Mouse (Mus musculus) heart, postnatal 10 days (tissue): ENCODE results near the gene Prdm2. TPM values are rescaled to one million over a fixed set of nuclear protein-coding genes. Genes with fewer than 3 reads are reported as not detected.

Experiments
- DNase-seq, 2 experiments: peaks; one replicate each; pipeline ENCODE4 v3.0.0; 2021
- intact Hi-C: fragments of 180-260 bp; cut with DNase I; formaldehyde crosslinking; loops from one replicate; pipeline ENCODE4 v1.15.1; 2025
- total RNA-seq, 2 experiments: library from RNA; stranded (reverse); gene quantifications; 2 replicates each; pipeline ENCODE4 v1.2.3; 2021

The Prdm2 gene
- total RNA-seq, 2 experiments from 2014 or later = 20.6 to 23.7 TPM

GRCm38 (mm10) chr4:143114232-143114979 lies 98.4 kb downstream of the Prdm2 start:
- intact Hi-C loops = no loop called here
- DNase-seq = no peak

GRCm38 (mm10) chr4:143112985-143113384 lies 99.8 kb downstream of the Prdm2 start:
- peak; percentile 75 to 85 for DNase-seq
- intact Hi-C loops = loop anchor here (1.0 to 2.0 kb wide), 3 partner anchors 48 to 125 kb away; partner anchors contain the start of gene Prdm2

- intact Hi-C loops = loop anchor here (2.0 kb wide), 2 partner anchors 48 to 100 kb away; partner anchors contain the start of gene Prdm2
- no peak for DNase-seq
Observed at GRCm38 (mm10) chr4:143112439-143112838, 100.4 kb downstream of the Prdm2 start.

GRCm38 (mm10) chr4:143111872-143112271 lies 100.9 kb downstream of the Prdm2 start:
- intact Hi-C loops = loop anchor here (2.0 kb wide), 2 partner anchors 49 to 101 kb away; partner anchors contain the start of gene Prdm2
- DNase-seq = no peak

GRCm38 (mm10) chr4:143108552-143108951 lies 104.2 kb downstream of the Prdm2 start:
- no peak for DNase-seq
- intact Hi-C loops = no loop called here

GRCm38 (mm10) chr4:143106971-143107370 lies 105.8 kb downstream of the Prdm2 start:
- intact Hi-C loops = no loop called here
- no peak for DNase-seq

GRCm38 (mm10) chr4:143106566-143106965 lies 106.2 kb downstream of the Prdm2 start:
- intact Hi-C loops = no loop called here
- no peak for DNase-seq

- intact Hi-C loops = no loop called here
- DNase-seq = peak; percentile 45 to 58
Observed at GRCm38 (mm10) chr4:143104739-143105138, 108.1 kb downstream of the Prdm2 start.

GRCm38 (mm10) chr4:143103811-143104210 lies 109.0 kb downstream of the Prdm2 start:
- intact Hi-C loops = no loop called here

GRCm38 (mm10) chr4:143100157-143100556 lies 112.6 kb downstream of the Prdm2 start:
- DNase-seq = peak; percentile 44 to 45
- intact Hi-C loops = no loop called here

More at GRCm38 (mm10) chr4:143103811-143104210, 109.0 kb downstream of the Prdm2 start:
- DNase-seq = no peak

GRCm38 (mm10) chr4:143099288-143100039 lies 113.3 kb downstream of the Prdm2 start:
- intact Hi-C loops = no loop called here

GRCm38 (mm10) chr4:143092082-143092701 lies 120.6 kb downstream of the Prdm2 start:
- intact Hi-C loops = no loop called here
- no peak for DNase-seq

More at GRCm38 (mm10) chr4:143099288-143100039, 113.3 kb downstream of the Prdm2 start:
- DNase-seq = peak in 1 of 2 experiments; percentile 18

- no peak for DNase-seq
- intact Hi-C loops = no loop called here
Observed at GRCm38 (mm10) chr4:143090551-143090950, 122.2 kb downstream of the Prdm2 start.

- peak; percentile 4 to 15 for DNase-seq
- intact Hi-C loops = no loop called here
Observed at GRCm38 (mm10) chr4:143074071-143074765, 138.6 kb downstream of the Prdm2 start.

GRCm38 (mm10) chr4:143071791-143072190 lies 141.0 kb downstream of the Prdm2 start:
- no peak for DNase-seq
- intact Hi-C loops = no loop called here

GRCm38 (mm10) chr4:143067006-143067405 lies 145.8 kb downstream of the Prdm2 start:
- intact Hi-C loops = no loop called here
- DNase-seq = no peak

- no peak for DNase-seq
- intact Hi-C loops = no loop called here
Observed at GRCm38 (mm10) chr4:143058765-143059344, 153.9 kb downstream of the Prdm2 start.
